Mouse (Mus musculus) hindbrain, embryonic 16.5 days (tissue): ENCODE measurements around the gene Clmn. TPM values are rescaled to one million over a fixed set of nuclear protein-coding genes. Genes with fewer than 3 reads are reported as not detected.

Experiments used
- polyA plus RNA-seq: library from polyadenylated mRNA; unstranded; fragments of >200 nt; fragmentation: Nextera tagmentation; extraction: Ambion mirVana; gene quantifications from 2 replicates; pipeline ENCODE4 v1.2.1, GENCODE M21; 2015

Gene Clmn
- polyA plus RNA-seq, 1 experiment from 2014 or later = 1.2 TPM

Other genes starting within 250 kb of the Clmn start
- gene Dicer1, start 113.1 kb downstream of the Clmn start, polyA plus RNA-seq = 23.0 and 30.1 TPM in 2 replicates
- gene Syne3, start 144.7 kb upstream of the Clmn start, polyA plus RNA-seq = 0.38 and 0.60 TPM in 2 replicates
- gene Glrx5, start 167.6 kb upstream of the Clmn start, polyA plus RNA-seq = 168 and 179 TPM in 2 replicates